Mouse (Mus musculus): ENCODE results near the gene Zfp786. TPM values are rescaled to one million over a fixed set of nuclear protein-coding genes. Genes with fewer than 3 reads are reported as not detected.
"Not testable (repeated sequence)": the region's sequence is repeated elsewhere in the genome, so short reads cannot be mapped to it uniquely, and the experiment has no call there.

The Zfp786 gene
- polyA plus RNA-seq, 1 experiment from 2014 or later = 3.5 TPM

- not testable (repeated sequence) for H3K4me1 ChIP-seq (ENCODE audit: control insufficient read depth, insufficient read depth, low read length); ATAC-seq (ENCODE audit: insufficient number of reproducible peaks, insufficient read depth, low FRiP score, low read depth); H3K4me2 ChIP-seq (replicated peaks; ENCODE audit: low read depth, low read length); H3K9me3 ChIP-seq (ENCODE audit: control insufficient read depth, low read depth, low read length); H3K4me3 ChIP-seq (ENCODE audit: low read depth, low read length); H3K9ac ChIP-seq (replicated peaks; ENCODE audit: low read depth, low read length); H3K27me3 ChIP-seq (ENCODE audit: control insufficient read depth, insufficient read depth, low read length); H3K27ac ChIP-seq (ENCODE audit: low read length)
- WGBS = 87% methylated on average over 3 of the region's 3 CpGs
- peaks cover 12% of the 10 kb centered on the region for H3K36me3 ChIP-seq (ENCODE audit: control insufficient read depth, insufficient read depth, low read length)
Observed at GRCm38 (mm10) chr6:47857729-47858128, 27.1 kb upstream of the Zfp786 start.

- Histone ChIP-seq H3K9me3 (ENCODE audit: control insufficient read depth, low read depth, low read length) (no peaks in the 10 kb centered on the region), H3K4me2 (replicated peaks; ENCODE audit: low read depth, low read length) (no peak overlapping the region), H3K27me3 (ENCODE audit: control insufficient read depth, insufficient read depth, low read length) (no peaks in the 10 kb centered on the region), H3K4me3 (ENCODE audit: low read depth, low read length) (no peak overlapping the region), H3K36me3 (ENCODE audit: control insufficient read depth, insufficient read depth, low read length) (peaks cover 12% of the 10 kb centered on the region), H3K9ac (replicated peaks; ENCODE audit: low read depth, low read length) (no peak overlapping the region), H3K27ac (ENCODE audit: low read length) (no peak overlapping the region), H3K4me1 (ENCODE audit: control insufficient read depth, insufficient read depth, low read length) (no peaks in the 10 kb centered on the region)
- WGBS = 92% methylated on average over 6 of the region's 6 CpGs
- ATAC-seq (ENCODE audit: insufficient number of reproducible peaks, insufficient read depth, low FRiP score, low read depth) = no peak
Observed at GRCm38 (mm10) chr6:47857241-47857640, 26.6 kb upstream of the Zfp786 start.

- Histone ChIP-seq H3K4me1 (ENCODE audit: control insufficient read depth, insufficient read depth, low read length) (no peaks in the 10 kb centered on the region), H3K27me3 (ENCODE audit: control insufficient read depth, insufficient read depth, low read length) (no peaks in the 10 kb centered on the region), H3K9ac (replicated peaks; ENCODE audit: low read depth, low read length) (no peak overlapping the region), H3K4me3 (ENCODE audit: low read depth, low read length) (no peak overlapping the region), H3K27ac (ENCODE audit: low read length) (no peak overlapping the region), H3K9me3 (ENCODE audit: control insufficient read depth, low read depth, low read length) (no peaks in the 10 kb centered on the region), H3K4me2 (replicated peaks; ENCODE audit: low read depth, low read length) (no peak overlapping the region), H3K36me3 (ENCODE audit: control insufficient read depth, insufficient read depth, low read length) (no peaks in the 10 kb centered on the region)
- no peak for ATAC-seq (ENCODE audit: insufficient number of reproducible peaks, insufficient read depth, low FRiP score, low read depth)
Observed at GRCm38 (mm10) chr6:47845779-47846178, 15.1 kb upstream of the Zfp786 start.

- H3K27ac ChIP-seq (ENCODE audit: low read length) = no peak overlapping the region
- H3K4me3 ChIP-seq (ENCODE audit: low read depth, low read length) = no peak overlapping the region
- H3K4me1 ChIP-seq (ENCODE audit: control insufficient read depth, insufficient read depth, low read length) = 0 out of 2 replicates have a peak, but pooled peaks cover under 1% of the 10 kb centered on the region
- no peaks in the 10 kb centered on the region for H3K9me3 ChIP-seq (ENCODE audit: control insufficient read depth, low read depth, low read length)
- ATAC-seq (ENCODE audit: insufficient number of reproducible peaks, insufficient read depth, low FRiP score, low read depth) = no peak
- no peaks in the 10 kb centered on the region for H3K36me3 ChIP-seq (ENCODE audit: control insufficient read depth, insufficient read depth, low read length)
- H3K4me2 ChIP-seq (replicated peaks; ENCODE audit: low read depth, low read length) = no peak overlapping the region
- no peak overlapping the region for H3K9ac ChIP-seq (replicated peaks; ENCODE audit: low read depth, low read length)
- H3K27me3 ChIP-seq (ENCODE audit: control insufficient read depth, insufficient read depth, low read length) = no peaks in the 10 kb centered on the region
- 84% methylated on average over 1 of the region's 1 CpGs for WGBS
Observed at GRCm38 (mm10) chr6:47842337-47842736, 11.7 kb upstream of the Zfp786 start.

- Histone ChIP-seq H3K9ac (replicated peaks; ENCODE audit: low read depth, low read length) (no peak overlapping the region), H3K4me2 (replicated peaks; ENCODE audit: low read depth, low read length) (no peak overlapping the region), H3K36me3 (ENCODE audit: control insufficient read depth, insufficient read depth, low read length) (no peaks in the 10 kb centered on the region), H3K9me3 (ENCODE audit: control insufficient read depth, low read depth, low read length) (no peaks in the 10 kb centered on the region), H3K27ac (ENCODE audit: low read length) (no peak overlapping the region), H3K4me1 (ENCODE audit: control insufficient read depth, insufficient read depth, low read length) (0 out of 2 replicates have a peak, but pooled peaks cover 5% of the 10 kb centered on the region), H3K27me3 (ENCODE audit: control insufficient read depth, insufficient read depth, low read length) (no peaks in the 10 kb centered on the region), H3K4me3 (ENCODE audit: low read depth, low read length) (no peak overlapping the region)
- no peak for ATAC-seq (ENCODE audit: insufficient number of reproducible peaks, insufficient read depth, low FRiP score, low read depth)
- WGBS = 96% methylated on average over 2 of the region's 2 CpGs
Observed at GRCm38 (mm10) chr6:47841831-47842230, 11.2 kb upstream of the Zfp786 start.

GRCm38 (mm10) chr6:47841077-47841476 lies 10.4 kb upstream of the Zfp786 start:
- no peak overlapping the region for H3K4me2 ChIP-seq (replicated peaks; ENCODE audit: low read depth, low read length)
- no peak overlapping the region for H3K9ac ChIP-seq (replicated peaks; ENCODE audit: low read depth, low read length)
- WGBS = 97% methylated on average over 1 of the region's 1 CpGs
- no peak overlapping the region for H3K27ac ChIP-seq (ENCODE audit: low read length)
- no peaks in the 10 kb centered on the region for H3K36me3 ChIP-seq (ENCODE audit: control insufficient read depth, insufficient read depth, low read length)
- 0 out of 2 replicates have a peak, but pooled peaks cover 5% of the 10 kb centered on the region for H3K4me1 ChIP-seq (ENCODE audit: control insufficient read depth, insufficient read depth, low read length)
- ATAC-seq (ENCODE audit: insufficient number of reproducible peaks, insufficient read depth, low FRiP score, low read depth) = no peak
- no peak overlapping the region for H3K4me3 ChIP-seq (ENCODE audit: low read depth, low read length)
- H3K9me3 ChIP-seq (ENCODE audit: control insufficient read depth, low read depth, low read length) = no peaks in the 10 kb centered on the region
- H3K27me3 ChIP-seq (ENCODE audit: control insufficient read depth, insufficient read depth, low read length) = no peaks in the 10 kb centered on the region

- 76% methylated on average over 2 of the region's 2 CpGs for WGBS
- no peak overlapping the region for H3K27ac ChIP-seq (ENCODE audit: low read length)
- no peak overlapping the region for H3K9ac ChIP-seq (replicated peaks; ENCODE audit: low read depth, low read length)
- H3K36me3 ChIP-seq (ENCODE audit: control insufficient read depth, insufficient read depth, low read length) = no peaks in the 10 kb centered on the region
- no peaks in the 10 kb centered on the region for H3K9me3 ChIP-seq (ENCODE audit: control insufficient read depth, low read depth, low read length)
- H3K27me3 ChIP-seq (ENCODE audit: control insufficient read depth, insufficient read depth, low read length) = no peaks in the 10 kb centered on the region
- H3K4me3 ChIP-seq (ENCODE audit: low read depth, low read length) = no peak overlapping the region
- no peak overlapping the region for H3K4me2 ChIP-seq (replicated peaks; ENCODE audit: low read depth, low read length)
- no peak for ATAC-seq (ENCODE audit: insufficient number of reproducible peaks, insufficient read depth, low FRiP score, low read depth)
- H3K4me1 ChIP-seq (ENCODE audit: control insufficient read depth, insufficient read depth, low read length) = 0 out of 2 replicates have a peak, but pooled peaks cover 5% of the 10 kb centered on the region
Observed at GRCm38 (mm10) chr6:47837630-47838029, 7.0 kb upstream of the Zfp786 start.

- Histone ChIP-seq H3K27me3 (ENCODE audit: control insufficient read depth, insufficient read depth, low read length) (no peaks in the 10 kb centered on the region), H3K36me3 (ENCODE audit: control insufficient read depth, insufficient read depth, low read length) (no peaks in the 10 kb centered on the region), H3K9me3 (ENCODE audit: control insufficient read depth, low read depth, low read length) (no peaks in the 10 kb centered on the region), H3K9ac (replicated peaks; ENCODE audit: low read depth, low read length) (peak overlapping the region; percentile 89), H3K4me3 (ENCODE audit: low read depth, low read length) (peak overlapping the region; percentile 98), H3K27ac (ENCODE audit: low read length) (peak overlapping the region; percentile 95), H3K4me2 (replicated peaks; ENCODE audit: low read depth, low read length) (peak overlapping the region; percentile 58), H3K4me1 (ENCODE audit: control insufficient read depth, insufficient read depth, low read length) (0 out of 2 replicates have a peak, but pooled peaks cover 5% of the 10 kb centered on the region)
- WGBS = under 1% methylated on average over 49 of the region's 49 CpGs
- ATAC-seq (ENCODE audit: insufficient number of reproducible peaks, insufficient read depth, low FRiP score, low read depth) = peak; percentile 64
Observed at GRCm38 (mm10) chr6:47835984-47836521, 5.4 kb upstream of the Zfp786 start.

- Histone ChIP-seq H3K4me2 (replicated peaks; ENCODE audit: low read depth, low read length) (peak within 1 kb of the TSS; percentile 58), H3K27me3 (ENCODE audit: control insufficient read depth, insufficient read depth, low read length) (no peaks in the 10 kb centered on the region)
Observed at GRCm38 (mm10) chr6:47835482-47835983, 4.9 kb upstream of the Zfp786 start, which contains the start of gene Zfp398. Gene Zfp398, plus strand, starts transcription at chr6:47835661.

More at GRCm38 (mm10) chr6:47835482-47835983, 4.9 kb upstream of the Zfp786 start, which contains the start of gene Zfp398:
- Histone ChIP-seq H3K27ac (ENCODE audit: low read length) (peak within 1 kb of the TSS; percentile 95), H3K9me3 (ENCODE audit: control insufficient read depth, low read depth, low read length) (no peaks in the 10 kb centered on the region), H3K36me3 (ENCODE audit: control insufficient read depth, insufficient read depth, low read length) (no peaks in the 10 kb centered on the region), H3K4me1 (ENCODE audit: control insufficient read depth, insufficient read depth, low read length) (0 out of 2 replicates have a peak, but pooled peaks cover 5% of the 10 kb centered on the region), H3K9ac (replicated peaks; ENCODE audit: low read depth, low read length) (peak within 1 kb of the TSS; percentile 89), H3K4me3 (ENCODE audit: low read depth, low read length) (peak within 1 kb of the TSS; percentile 98)
- under 1% methylated on average over 52 of the region's 52 CpGs for WGBS
- ATAC-seq (ENCODE audit: insufficient number of reproducible peaks, insufficient read depth, low FRiP score, low read depth) = peak; percentile 95
